Mouse (Mus musculus) neural tube, embryonic 14.5 days (tissue): ENCODE results near the gene Stxbp1. TPM values are rescaled to one million over a fixed set of nuclear protein-coding genes. Genes with fewer than 3 reads are reported as not detected.

Source experiments
- ATAC-seq: fragments of 200-750 bp; cut with Nextera tagmentation; 2 replicates; pipeline ENCODE4 v1.8.0; 2017; ENCODE audit warnings: low read depth, mild to moderate bottlenecking, moderate TSS enrichment, moderate library complexity
- H3K27ac ChIP-seq: fragments of 300-500 bp; sonication (generic); 2 replicates; pipeline ENCODE4 v1.5.1; 2014; ENCODE audit warnings: low read depth, mild to moderate bottlenecking, control low read depth, low read length, moderate library complexity, mixed read lengths
- H3K27me3 ChIP-seq: fragments of 300-500 bp; sonication (generic); 2 replicates; pipeline ENCODE4 v1.6.1; 2014; ENCODE audit warnings: low read length; ENCODE audit not compliant: control insufficient read depth, insufficient read depth
- H3K36me3 ChIP-seq: fragments of 300-500 bp; sonication (generic); 2 replicates; pipeline ENCODE4 v1.6.1; 2014; ENCODE audit warnings: low read length, mixed read lengths; ENCODE audit not compliant: control insufficient read depth, insufficient read depth
- H3K4me1 ChIP-seq: fragments of 300-500 bp; sonication (generic); 2 replicates; pipeline ENCODE4 v1.6.1; 2014; ENCODE audit warnings: low read length; ENCODE audit not compliant: control insufficient read depth, insufficient read depth
- H3K4me2 ChIP-seq: fragments of 300-500 bp; sonication (generic); 2 replicates; pipeline ENCODE4 v1.6.1; 2014; ENCODE audit warnings: mild to moderate bottlenecking, low read depth, low read length, control low read depth
- H3K4me3 ChIP-seq: fragments of 300-500 bp; sonication (generic); 2 replicates; pipeline ENCODE4 v1.5.1; 2014; ENCODE audit warnings: low read depth, low read length, control low read depth, mixed read lengths
- H3K9ac ChIP-seq: fragments of 300-500 bp; sonication (generic); replicated peaks from 2 replicates; pipeline ENCODE4 v1.6.1; 2014; ENCODE audit warnings: low read depth, mild to moderate bottlenecking, control low read depth, low read length, mixed read lengths
- H3K9me3 ChIP-seq: fragments of 300-500 bp; sonication (generic); 2 replicates; pipeline ENCODE4 v1.6.1; 2016; ENCODE audit warnings: low read length; ENCODE audit not compliant: control insufficient read depth
- WGBS: fragments of 180-500 bp; shearing (Covaris S2); extraction: QIAGEN DNeasy Blood & Tissue Kit; methylation state at CpG from one replicate; pipeline ENCODE4 v1.1.7; 2014; 5-methylcytosine and 5-hydroxymethylcytosine counted together
- polyA plus RNA-seq: library from polyadenylated mRNA; unstranded; fragments of >200 nt; fragmentation: Nextera tagmentation; extraction: Ambion mirVana; gene quantifications from 2 replicates; pipeline ENCODE4 v1.2.1, GENCODE M21; 2014

Gene Stxbp1
- polyA plus RNA-seq, 1 experiment from 2014 or later: 312 TPM

DNA sequence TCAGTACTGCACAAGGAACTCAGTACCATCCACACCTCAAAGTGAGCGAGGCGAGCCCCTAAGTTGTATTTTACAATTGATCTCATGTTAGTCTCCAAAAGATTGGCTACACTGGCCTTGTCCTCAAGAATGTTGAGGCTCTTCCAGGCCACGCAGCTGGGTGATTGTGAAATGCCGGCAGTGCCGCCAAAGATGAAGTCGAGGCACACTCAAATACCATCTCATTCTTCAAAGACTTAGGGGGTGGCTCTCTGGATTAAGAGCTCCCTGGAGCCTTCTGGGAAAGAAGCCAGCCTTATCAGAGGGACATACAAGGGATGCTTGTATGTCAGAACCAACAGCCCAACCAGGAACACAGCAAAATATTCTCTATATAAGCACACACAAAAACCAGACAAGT lies 55.7 kb downstream of the Stxbp1 start:
- peaks cover 42% of the 10 kb centered on the region for H3K36me3 ChIP-seq
- no peaks in the 10 kb centered on the region for H3K27me3 ChIP-seq

DNA sequence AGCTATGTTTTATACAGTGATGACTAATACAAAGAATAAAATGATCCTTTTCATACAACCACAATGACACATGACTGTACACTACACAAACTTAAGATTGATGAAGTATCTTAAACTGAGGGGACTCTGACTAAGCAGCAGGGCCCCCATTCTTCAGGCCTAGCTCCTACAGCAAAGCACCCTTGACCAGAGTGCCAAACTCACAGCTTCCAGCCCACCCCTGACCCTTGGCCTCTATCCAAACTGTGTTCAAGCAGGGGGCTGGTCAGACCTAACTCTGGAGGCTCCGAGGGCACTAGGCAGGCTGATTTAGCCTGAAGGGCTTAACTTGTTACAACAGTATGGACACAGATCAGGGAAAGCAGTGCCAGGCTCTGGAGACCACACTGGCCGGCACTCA lies 58.5 kb downstream of the Stxbp1 start:
- H3K4me3 ChIP-seq: no peak overlapping the region
- H3K4me2 ChIP-seq: no peak overlapping the region
- H3K36me3 ChIP-seq: peaks cover 19% of the 10 kb centered on the region
- no peak overlapping the region for H3K27ac ChIP-seq
- H3K27me3 ChIP-seq: no peaks in the 10 kb centered on the region
- no peak for ATAC-seq
- H3K9ac ChIP-seq: no peak overlapping the region
- H3K4me1 ChIP-seq: no peaks in the 10 kb centered on the region
- 73% methylated on average over 2 of the region's 2 CpGs for WGBS
- H3K9me3 ChIP-seq: no peaks in the 10 kb centered on the region

More for the DNA sequence above, 55.7 kb downstream of the Stxbp1 start:
- no peaks in the 10 kb centered on the region for H3K4me1 ChIP-seq
- no peak overlapping the region for H3K27ac ChIP-seq
- WGBS: 82% methylated on average over 6 of the region's 6 CpGs
- H3K4me3 ChIP-seq: no peak overlapping the region
- no peak overlapping the region for H3K4me2 ChIP-seq
- H3K9me3 ChIP-seq: no peaks in the 10 kb centered on the region
- no peak overlapping the region for H3K9ac ChIP-seq
- ATAC-seq: no peak

DNA sequence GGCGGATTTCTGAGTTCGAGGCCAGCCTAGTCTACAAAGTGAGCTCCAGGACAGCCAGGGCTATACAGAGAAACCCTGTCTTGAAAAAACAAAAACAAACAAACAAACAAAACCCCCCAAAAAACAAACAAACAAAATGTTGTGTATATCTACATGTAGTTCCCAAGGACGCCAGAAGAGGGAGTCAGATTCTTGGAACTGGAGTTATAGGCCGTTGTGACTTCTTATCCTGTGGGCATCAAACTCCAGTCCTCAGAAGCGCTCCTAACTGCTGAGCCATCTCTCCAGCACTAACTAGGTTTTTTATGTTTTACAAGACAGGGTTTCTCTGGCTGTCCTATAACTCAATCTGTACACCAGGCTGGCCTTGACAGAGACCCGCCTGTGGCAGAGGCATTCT lies 59.9 kb downstream of the Stxbp1 start:
- Histone ChIP-seq H3K9me3 (no peaks in the 10 kb centered on the region), H3K9ac (no peak overlapping the region), H3K4me3 (no peak overlapping the region), H3K4me2 (no peak overlapping the region), H3K27me3 (no peaks in the 10 kb centered on the region), H3K36me3 (peaks cover 19% of the 10 kb centered on the region), H3K4me1 (no peaks in the 10 kb centered on the region), H3K27ac (no peak overlapping the region)
- ATAC-seq: no peak
- WGBS: 59% methylated on average over 6 of the region's 6 CpGs

DNA sequence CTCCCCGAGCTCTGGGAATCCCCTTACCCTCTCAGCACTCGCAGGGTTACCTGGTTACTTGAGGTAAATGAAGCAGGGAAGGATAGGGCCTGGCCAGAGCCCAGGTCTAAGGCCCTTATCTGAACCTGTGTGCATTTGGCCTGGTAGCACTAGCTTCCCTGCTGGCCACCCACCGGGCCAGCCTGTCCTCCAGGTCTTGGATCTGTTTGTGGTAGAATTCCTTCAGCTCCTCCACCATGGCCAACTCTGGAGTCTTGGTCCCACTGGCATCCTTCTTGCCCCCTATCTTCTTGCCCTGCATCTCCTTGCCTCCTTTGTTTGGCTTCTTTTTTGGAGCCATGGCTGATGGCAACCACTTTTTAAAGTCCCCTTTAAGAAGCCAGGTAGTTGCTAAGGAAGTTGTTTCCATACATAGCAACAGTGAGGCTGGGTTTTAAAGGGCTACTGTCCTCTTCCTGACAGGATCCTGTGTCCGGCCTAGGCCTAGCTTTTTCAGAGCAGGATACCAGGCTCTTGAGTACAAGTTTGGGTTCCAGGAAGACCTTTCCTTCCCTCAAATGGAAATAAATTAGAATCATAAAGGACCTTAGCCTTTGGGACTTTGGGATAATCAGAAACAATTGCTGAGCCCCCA lies 62.9 kb downstream of the Stxbp1 start, which contains the start of gene Cfap157:
Cfap157 (minus strand) TSS at position 381 of the 634 bp plus-strand sequence.
- Histone ChIP-seq H3K9ac (no peak within 1 kb of the TSS), H3K27ac (no peak within 1 kb of the TSS), H3K9me3 (no peaks in the 10 kb centered on the region), H3K4me3 (no peak within 1 kb of the TSS), H3K36me3 (peaks cover 7% of the 10 kb centered on the region; the same call in 1 of the 2 replicates), H3K4me1 (no peaks in the 10 kb centered on the region), H3K27me3 (no peaks in the 10 kb centered on the region), H3K4me2 (no peak within 1 kb of the TSS)
- WGBS: 81% methylated on average over 4 of the region's 4 CpGs
- ATAC-seq: no peak

DNA sequence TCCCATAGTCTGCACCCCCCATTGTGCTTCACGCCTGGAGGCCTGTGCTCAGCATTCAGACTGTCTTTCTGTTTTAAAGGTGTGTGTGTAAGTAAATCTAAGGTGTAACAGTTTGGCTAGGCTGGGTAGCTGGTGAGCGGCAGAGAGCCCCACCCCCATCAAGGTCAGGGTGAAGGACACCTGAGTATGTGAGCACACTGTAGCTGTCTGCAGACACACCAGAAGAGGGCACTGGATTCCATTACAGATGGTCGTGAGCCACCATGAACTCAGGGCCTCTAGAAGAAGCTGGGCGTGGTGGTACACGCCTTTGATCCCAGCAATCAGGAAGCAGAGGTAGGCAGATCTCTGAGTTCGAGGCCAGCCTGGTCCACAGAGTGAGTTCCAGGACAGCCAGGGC lies 65.3 kb downstream of the Stxbp1 start:
- Histone ChIP-seq H3K9me3 (no peaks in the 10 kb centered on the region), H3K4me1 (no peaks in the 10 kb centered on the region), H3K4me2 (no peak overlapping the region), H3K27me3 (no peaks in the 10 kb centered on the region), H3K4me3 (no peak overlapping the region), H3K27ac (no peak overlapping the region), H3K9ac (no peak overlapping the region), H3K36me3 (no peaks in the 10 kb centered on the region)
- no peak for ATAC-seq
- WGBS: 87% methylated on average over 6 of the region's 6 CpGs

DNA sequence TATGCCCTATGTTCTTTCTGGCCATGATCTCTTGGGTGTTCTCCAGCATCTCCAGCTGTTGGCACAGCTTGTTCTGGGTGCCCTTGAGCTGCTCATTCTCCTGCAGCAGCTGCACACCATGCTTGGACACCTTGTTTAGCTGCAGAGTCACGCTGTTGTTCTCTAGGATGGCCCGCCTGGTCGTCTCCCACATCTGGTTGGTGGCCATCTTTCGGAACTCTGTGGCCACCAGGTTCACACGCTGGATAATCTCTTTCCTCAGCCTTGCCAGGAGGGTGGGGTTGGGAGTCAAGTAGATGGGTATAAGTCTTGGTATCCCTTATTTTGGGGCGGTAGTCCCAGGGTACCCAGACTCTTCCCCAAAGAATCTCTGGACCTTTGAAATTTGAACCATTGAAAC lies 67.3 kb downstream of the Stxbp1 start:
- no peak overlapping the region for H3K4me3 ChIP-seq
- peaks cover 12% of the 10 kb centered on the region for H3K4me1 ChIP-seq
- ATAC-seq: no peak
- H3K27ac ChIP-seq: no peak overlapping the region
- H3K4me2 ChIP-seq: no peak overlapping the region
- H3K9me3 ChIP-seq: no peaks in the 10 kb centered on the region
- H3K27me3 ChIP-seq: no peaks in the 10 kb centered on the region
- H3K9ac ChIP-seq: no peak overlapping the region
- no peaks in the 10 kb centered on the region for H3K36me3 ChIP-seq
- WGBS: 92% methylated on average over 6 of the region's 6 CpGs

DNA sequence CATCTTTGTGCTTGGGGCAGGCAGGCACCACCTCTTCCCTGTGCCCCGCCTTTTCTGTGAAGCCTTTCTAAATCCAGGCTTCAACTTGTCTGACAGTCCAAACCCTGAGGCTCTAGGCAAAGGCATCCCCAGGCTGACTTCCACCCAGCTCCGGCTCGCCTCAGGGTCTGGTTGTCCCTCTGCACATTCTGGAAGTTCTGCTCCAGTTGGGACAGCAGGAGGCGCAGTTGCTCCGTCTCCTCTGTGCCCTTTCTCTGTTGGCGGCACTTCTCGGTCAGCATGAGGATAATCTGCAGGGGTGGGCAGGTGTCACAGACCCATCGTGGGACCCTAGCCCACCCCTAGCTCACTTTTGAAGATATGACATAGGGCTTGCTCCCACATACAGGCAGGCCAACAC lies 67.9 kb downstream of the Stxbp1 start:
- Histone ChIP-seq H3K36me3 (no peaks in the 10 kb centered on the region), H3K9me3 (no peaks in the 10 kb centered on the region), H3K4me1 (peaks cover 12% of the 10 kb centered on the region), H3K4me3 (no peak overlapping the region), H3K9ac (no peak overlapping the region), H3K27ac (no peak overlapping the region), H3K4me2 (no peak overlapping the region), H3K27me3 (no peaks in the 10 kb centered on the region)
- no peak for ATAC-seq
- 17% methylated on average over 8 of the region's 8 CpGs for WGBS

DNA sequence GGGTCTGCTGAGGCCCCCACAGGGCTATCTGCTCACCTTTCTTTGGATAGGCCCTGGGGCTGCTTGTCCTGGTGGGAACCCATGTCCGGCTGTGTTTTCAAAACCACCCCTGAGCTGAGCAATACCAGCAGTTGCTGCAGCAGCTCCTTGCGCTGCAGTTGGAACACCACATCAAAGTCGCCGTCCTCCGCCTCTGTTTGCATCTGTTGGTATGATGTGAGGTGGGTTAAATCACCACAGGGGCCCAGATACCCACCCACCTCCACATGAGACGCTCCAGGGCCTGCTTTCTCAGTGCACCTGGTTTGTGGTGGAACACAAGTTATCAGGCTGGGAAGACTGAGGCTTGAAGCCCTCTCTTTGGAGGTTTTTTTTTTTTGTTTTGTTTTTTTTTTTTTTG lies 69.0 kb downstream of the Stxbp1 start:
- ATAC-seq: no peak

DNA sequence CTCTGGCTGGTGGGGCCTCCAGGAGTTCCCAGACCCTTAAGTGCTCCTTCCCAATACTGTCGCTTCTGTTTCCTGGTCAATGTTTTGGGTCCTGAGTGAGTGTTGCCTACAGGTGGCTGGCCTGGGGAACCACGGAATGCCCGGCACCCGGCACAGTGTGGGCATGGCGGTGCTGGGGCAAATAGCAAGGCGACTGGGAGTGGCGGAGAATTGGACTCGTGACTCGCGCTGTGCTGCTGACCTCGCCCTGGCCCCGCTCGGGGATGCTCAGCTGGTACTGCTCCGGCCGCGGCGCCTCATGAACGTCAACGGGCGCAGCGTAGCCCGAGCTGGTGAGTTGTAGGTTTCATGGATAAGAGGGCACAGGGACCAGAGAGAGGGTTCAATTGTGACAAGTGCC lies 70.9 kb downstream of the Stxbp1 start:
- Histone ChIP-seq H3K9ac (peak overlapping the region; percentile 51), H3K36me3 (no peaks in the 10 kb centered on the region)

More for the DNA sequence above, 69.0 kb downstream of the Stxbp1 start:
- H3K4me2 ChIP-seq: no peak overlapping the region
- H3K27ac ChIP-seq: no peak overlapping the region
- no peaks in the 10 kb centered on the region for H3K27me3 ChIP-seq
- H3K9me3 ChIP-seq: no peaks in the 10 kb centered on the region
- WGBS: 91% methylated on average over 6 of the region's 6 CpGs
- H3K9ac ChIP-seq: no peak overlapping the region
- no peak overlapping the region for H3K4me3 ChIP-seq
- H3K36me3 ChIP-seq: no peaks in the 10 kb centered on the region
- peaks cover 12% of the 10 kb centered on the region for H3K4me1 ChIP-seq

More for the DNA sequence above, 70.9 kb downstream of the Stxbp1 start:
- Histone ChIP-seq H3K4me2 (peak overlapping the region; percentile 83), H3K27me3 (no peaks in the 10 kb centered on the region), H3K27ac (no peak overlapping the region), H3K4me1 (peaks cover 12% of the 10 kb centered on the region), H3K9me3 (no peaks in the 10 kb centered on the region), H3K4me3 (peak overlapping the region; percentile 57)
- whole genome bisulfite sequencing: 27% methylated on average over 22 of the region's 22 CpGs
- ATAC-seq: no peak
